Mouse (Mus musculus) cerebellum, postnatal 10 days (tissue): ENCODE measurements at regions not wholly inside any gene's neighbourhood (a gene's known extent, or its start where the extent isn't known, plus 50 kb on each side); places are given as distances from the start of the nearest gene placed in this dataset.

Experiments
- DNase-seq, 2 experiments: peaks; one replicate each; pipeline ENCODE4 v3.0.0; 2021; ENCODE audit warnings: mixed read lengths in 2 of 2

GRCm38 (mm10) chr2:167753898-167754297 is 64.3 kb upstream of the Tmem189 start:
- DNase-seq = no peak

DNA sequence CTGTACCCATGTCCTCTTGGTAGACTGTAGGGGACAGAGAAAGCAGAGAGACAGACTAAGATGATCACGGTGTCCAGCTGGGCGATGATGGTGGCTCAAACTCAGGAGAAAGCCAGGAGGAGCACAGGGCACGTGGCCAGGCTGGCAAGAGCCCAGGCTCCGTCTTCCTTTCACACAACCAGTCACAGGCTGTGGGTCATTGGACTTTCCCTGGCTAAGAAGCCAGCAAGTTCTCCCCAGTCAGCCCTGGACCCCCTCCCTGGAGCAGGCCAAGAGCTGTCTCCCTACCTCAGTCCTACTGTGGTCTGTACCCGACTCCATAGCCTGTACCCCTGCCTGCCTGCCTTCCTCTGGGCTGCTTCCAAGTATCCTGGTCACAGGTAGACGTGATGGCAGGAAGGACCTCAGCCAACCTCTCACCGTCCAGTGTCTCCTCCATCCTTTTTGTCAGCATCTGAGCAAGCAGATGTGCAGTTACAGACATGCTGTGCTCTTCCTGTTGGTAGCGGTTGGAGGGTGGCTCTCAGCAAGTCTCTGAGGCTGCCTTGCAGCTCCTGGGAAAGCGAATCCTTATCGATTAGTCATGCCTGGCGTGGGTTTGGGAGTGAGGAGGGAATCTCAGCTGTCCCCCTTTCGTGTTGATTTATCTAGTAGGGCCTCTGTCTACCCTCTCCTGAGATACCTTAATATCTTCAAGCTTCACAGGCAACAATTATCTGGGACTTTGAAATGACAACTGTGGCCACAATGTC is 63.4 kb upstream of the Tmem189 start:
- DNase-seq = peak; percentile 84 to 88

GRCm38 (mm10) chr2:167751585-167751984 is 62.0 kb upstream of the Tmem189 start:
- DNase-seq = no peak

DNA sequence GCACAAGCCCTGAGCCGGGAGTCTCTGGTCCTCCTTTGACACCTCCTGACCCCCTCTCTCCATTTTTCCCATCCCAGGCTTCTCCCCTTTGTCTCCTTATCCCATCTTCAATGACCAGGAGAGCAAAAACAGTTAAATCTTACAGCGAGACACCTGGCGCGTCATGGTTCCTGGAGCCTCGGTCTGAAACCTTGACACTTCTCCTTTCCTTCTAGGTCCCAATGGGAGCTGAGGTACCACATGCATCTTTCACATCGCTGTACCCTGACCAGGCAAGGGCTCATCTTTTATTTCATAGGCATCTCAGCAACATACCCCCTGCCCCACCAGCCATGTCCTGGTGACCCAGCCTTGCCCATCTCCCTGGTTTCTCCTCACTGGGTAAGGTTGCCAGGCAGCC is 58.7 kb upstream of the Tmem189 start:
- no peak for DNase-seq

- DNase-seq = peak in 1 of 2 experiments; percentile 41
Observed at GRCm38 (mm10) chr2:167747164-167747843, 57.7 kb upstream of the Tmem189 start.

GRCm38 (mm10) chr2:167746344-167746743 is 56.7 kb upstream of the Tmem189 start:
- DNase-seq = no peak

DNA sequence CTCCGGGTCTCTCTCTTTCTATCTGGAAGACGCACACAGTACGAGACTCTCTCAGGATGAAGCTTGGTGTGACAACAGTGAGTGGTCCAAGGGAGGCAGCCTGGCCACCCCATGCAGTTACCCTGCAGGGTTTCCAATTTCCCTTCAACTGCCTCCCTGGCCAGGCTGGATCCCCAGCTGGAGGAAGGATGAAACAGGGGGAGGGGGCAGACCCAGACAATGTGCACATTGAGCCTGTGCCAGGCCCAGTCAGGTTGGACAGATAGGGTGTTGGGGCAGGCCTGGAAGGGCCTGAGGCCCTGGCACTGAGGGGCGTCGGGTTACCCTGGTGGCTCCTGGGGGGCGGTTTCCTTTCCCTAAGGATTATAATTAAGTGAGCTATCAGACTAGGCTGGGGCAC is 55.8 kb upstream of the Tmem189 start:
- peak in 1 of 2 experiments; percentile 54 for DNase-seq

GRCm38 (mm10) chr2:167744080-167744479 is 54.5 kb upstream of the Tmem189 start:
- no peak for DNase-seq

DNA sequence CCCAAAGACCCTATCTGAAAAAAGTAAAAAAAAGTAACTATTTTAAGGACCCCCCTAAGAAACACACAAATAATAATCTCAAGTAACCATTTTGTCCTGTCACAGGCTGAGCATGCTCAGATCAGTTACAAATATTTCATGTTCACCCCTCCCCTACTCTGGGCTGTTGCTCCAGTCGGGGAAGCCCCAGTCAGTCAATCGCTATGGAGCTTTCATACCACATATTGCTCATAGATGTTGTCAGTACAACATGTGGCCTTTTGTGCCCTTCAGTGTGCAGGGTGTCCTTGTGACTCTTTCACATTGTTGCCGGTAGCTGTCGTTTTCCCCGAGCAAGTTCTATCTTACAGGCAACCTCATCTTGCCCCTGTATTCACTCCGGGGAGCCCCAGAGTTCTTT is 52.9 kb upstream of the Tmem189 start:
- DNase-seq = no peak

- DNase-seq = no peak
Observed at GRCm38 (mm10) chr2:167740516-167741189, 51.0 kb upstream of the Tmem189 start.
